Mouse (Mus musculus) megakaryocyte-erythroid progenitor cell, adult 5 weeks (primary cell): Measurements from ENCODE around the gene Hacd4. TPM values are rescaled to one million over a fixed set of nuclear protein-coding genes. Genes with fewer than 3 reads are reported as not detected.

Experiments used
- polyA plus RNA-seq: library from polyadenylated mRNA; stranded (reverse); fragments of >175 nt; gene quantifications from 2 replicates; pipeline ENCODE4 v1.2.3, GENCODE M21; 2012

Hacd4 gene
- 0.31 and 0.44 TPM in 2 replicates for polyA plus RNA-seq

DNA sequence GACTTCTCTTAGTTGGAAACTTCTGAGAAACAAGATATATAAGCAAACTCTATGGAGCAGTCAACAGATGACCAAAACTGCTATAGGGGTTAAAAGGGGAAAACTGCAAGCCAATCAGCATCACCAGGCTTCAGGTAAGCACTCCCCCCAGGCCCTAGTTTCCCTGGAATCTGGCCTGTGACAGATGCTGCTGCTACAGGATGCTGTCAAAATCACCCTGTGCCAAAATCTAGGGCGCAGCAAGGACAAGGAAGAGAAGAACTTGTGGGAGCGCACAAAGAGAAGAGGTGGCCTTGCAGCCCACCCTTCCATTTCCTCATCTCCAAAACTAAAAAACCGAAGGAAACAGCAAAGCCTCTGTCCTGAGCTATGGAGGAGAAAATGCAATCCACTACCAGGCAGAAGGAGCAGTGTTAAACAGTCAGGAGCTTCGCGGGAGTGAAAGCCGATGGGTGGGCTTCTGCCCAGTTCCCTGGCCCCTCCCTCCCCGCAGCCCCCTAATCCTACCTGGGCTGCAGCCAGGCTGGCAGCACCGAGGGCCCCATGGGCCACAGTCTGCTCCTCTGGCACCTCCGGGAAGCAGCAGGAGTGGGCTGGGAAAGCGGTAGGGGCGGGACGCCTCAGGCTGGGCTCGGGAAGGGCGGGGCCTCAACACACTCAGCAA is at the start of gene Hacd4:
Gene Hacd4 (minus strand): TSS at position 603 of the 664 bp plus-strand sequence.

Other genes with a start within 250 kb of the Hacd4 start
- not detected in 2 replicates for gene Ifnb1, start 83.8 kb upstream of the Hacd4 start, polyA plus RNA-seq
- gene Ifna15, start 119.3 kb upstream of the Hacd4 start, polyA plus RNA-seq = not detected in 2 replicates
- gene Ifna14, start 132.9 kb upstream of the Hacd4 start, polyA plus RNA-seq = not detected in 2 replicates
- gene Ifna9, start 153.5 kb upstream of the Hacd4 start, polyA plus RNA-seq = not detected in 2 replicates
- not detected in 2 replicates for gene Ifna12, start 164.4 kb upstream of the Hacd4 start, polyA plus RNA-seq
- gene C87499, start 195.5 kb upstream of the Hacd4 start, polyA plus RNA-seq = not detected in 2 replicates
- not detected in 2 replicates for gene Ifna13, start 205.5 kb upstream of the Hacd4 start, polyA plus RNA-seq
- gene Ifna16, start 238.0 kb upstream of the Hacd4 start, polyA plus RNA-seq = not detected in 2 replicates
- gene Ifna2, start 245.0 kb upstream of the Hacd4 start, polyA plus RNA-seq = not detected in 2 replicates